Mouse (Mus musculus) embryo, embryonic 11 days (tissue): ENCODE data around the gene Oser1.
A peak's percentile ranks its signal among the peaks of the same experiment; 100 is the strongest.

Experiments used
- DNase-seq: peaks from one replicate; pipeline ENCODE4 v3.0.0-alpha.2; 2015

The Oser1 gene

DNA sequence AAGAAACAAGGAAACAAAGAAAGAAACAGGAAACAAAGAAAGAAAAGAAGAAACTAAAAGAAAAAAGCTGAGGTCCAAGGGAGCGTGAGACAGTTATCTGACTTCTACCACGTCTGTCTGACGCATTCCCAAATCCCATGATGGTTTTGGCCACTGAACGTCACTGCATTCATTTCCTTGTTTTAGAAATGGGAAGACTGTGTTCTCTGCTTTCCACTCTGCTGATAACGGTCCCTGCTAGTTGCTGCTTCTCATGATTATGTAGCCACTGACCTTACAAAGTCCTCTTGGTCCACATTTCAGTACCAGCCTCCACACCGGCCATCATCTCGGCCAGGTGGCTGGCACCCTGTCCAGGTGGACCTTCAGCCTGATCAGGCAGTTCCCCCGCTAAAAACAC lies 25.3 kb downstream of the Oser1 start:
- DNase-seq, result no peak

DNA sequence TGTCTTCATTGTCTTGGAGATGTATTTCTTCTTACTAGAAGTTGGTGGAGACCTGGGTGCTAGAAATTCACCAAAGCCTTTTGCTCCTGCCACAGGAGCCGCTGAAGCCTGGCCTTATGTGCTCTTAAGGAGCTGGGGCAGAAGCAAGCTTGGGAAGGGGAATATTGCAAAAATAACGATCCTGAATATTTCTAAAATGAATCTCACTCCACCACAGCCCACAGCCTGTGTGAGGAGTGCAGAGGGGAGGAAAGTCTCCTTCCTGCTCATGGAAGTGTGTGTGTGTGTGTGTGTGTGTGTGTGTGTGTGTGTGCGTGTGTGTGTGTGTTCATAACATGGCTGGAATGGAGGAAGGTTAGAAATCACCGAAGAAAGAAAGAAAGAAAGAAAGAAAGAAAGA lies 25.7 kb downstream of the Oser1 start:
- no peak for DNase-seq

DNA sequence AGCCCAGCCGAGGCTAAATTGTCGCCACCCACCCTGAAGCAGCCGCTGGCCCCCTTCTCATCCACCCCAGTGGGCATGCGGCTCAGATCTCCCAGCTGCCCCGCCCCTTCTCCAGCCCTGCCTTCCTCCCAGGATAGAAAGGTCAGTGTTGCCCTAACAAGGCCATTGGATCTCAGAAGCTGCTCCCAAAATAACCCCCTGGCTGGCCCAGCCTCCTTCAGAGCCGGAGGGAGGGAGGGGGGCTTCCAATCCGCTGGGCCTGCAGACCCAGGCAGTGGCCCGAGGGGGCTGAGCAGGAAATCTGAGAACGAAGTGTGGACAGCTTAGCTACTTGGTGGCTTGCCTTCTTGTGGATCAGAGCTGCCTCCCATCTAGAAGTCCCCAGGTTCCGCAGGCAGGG lies 26.6 kb downstream of the Oser1 start, which contains the start of gene Jph2:
Jph2 (minus strand) TSS at position 89 of the 400 bp plus-strand sequence.
- peak; percentile 77 for DNase-seq

DNA sequence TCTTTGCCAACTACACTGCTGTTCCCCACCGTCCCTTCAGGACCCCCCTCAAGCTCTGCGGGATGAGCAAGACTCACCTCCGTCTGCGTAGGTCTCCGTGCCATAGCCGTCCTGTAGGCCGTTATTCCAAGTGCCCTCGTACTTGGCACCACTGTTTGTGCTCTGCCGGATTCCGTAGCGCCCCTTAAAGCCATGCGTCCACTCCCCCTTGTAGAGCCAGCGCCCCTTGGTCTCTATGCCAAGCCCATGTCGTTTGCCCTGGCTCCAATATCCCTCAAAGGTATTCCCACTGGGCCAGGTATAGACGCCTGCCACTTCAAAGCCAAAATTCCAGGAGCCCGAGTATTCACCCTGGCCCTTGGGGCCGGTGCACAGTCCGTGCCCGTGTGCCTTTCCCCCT lies 27.4 kb downstream of the Oser1 start:
- DNase-seq, result no peak

DNA sequence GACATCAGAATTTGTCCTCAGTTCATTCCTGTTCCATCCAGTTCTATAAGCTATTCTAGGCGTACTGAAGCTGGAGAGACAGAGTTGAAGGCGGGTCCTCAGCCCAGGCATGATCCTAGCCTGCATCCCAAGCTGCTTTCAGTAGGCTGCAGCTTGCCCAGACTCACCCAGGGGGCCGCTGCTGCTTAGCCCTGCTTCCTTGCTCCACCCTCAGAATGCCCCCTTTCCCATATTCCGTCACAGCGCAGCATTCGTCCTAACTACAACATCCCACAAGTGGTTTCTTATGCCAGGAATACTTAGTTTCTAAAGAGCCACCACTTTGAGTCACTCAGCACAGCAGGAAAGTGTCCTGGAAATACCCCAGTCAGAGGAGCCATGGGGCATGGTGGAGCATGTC lies 29.5 kb downstream of the Oser1 start:
- DNase-seq, result no peak

DNA sequence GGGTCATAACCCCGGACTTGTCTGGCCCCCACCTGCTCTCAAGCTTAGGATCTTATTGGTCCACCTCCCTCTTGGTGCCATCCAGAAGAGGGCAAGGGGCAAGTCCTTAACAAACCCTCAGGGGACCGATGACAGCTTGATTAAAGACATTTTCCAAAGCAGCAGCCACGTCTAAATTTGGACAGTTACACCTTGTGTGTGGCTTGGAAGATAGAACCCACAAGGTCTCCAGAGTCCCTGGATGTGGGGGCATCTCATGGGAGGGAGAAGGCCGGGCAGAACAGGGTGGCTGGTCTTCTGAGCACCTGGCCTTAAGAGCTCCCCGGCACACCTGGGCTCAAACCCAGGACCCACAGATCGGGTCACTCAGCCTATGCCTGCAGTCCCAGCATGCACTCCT lies 30.5 kb downstream of the Oser1 start:
- no peak for DNase-seq

DNA sequence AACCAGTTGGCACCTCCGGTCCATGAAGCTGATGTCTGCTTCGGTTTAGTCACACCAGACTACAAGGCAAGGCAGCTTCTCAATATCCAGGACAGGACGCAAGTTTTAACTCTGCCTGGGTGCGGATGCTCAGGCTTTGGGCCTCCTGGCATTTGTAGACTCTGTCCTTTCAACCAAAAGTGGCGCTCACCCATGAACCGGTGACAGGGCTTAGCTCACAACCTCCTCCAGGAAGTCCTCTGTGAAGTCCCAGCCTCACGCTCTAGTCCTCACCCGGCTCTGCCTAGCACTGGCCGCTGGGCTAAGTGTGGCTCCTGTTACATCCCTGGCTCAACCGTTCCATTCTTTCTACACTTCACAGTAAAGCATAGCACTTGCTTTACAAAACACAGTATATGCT lies 31.3 kb downstream of the Oser1 start:
- DNase-seq, result no peak

DNA sequence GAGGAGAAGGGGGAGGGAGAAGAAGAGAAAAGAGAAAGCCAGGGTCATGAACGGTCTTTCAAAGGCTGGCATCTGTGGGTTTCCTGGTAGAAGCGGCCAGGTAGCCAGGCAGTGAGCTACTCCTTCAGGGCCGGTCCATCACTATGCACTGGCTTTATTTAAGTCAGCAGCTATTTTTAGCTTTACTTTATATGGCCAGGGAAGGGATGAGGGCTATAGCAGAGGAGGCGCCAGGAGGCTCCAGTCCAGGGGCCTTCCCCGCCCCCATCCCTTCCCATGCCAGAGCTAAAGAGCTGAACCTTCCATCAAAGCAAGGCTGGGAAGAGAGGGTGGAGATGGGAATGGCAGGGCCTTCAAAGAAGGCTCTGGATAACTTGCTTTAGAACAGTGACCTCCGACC lies 32.1 kb downstream of the Oser1 start:
- DNase-seq, result no peak

DNA sequence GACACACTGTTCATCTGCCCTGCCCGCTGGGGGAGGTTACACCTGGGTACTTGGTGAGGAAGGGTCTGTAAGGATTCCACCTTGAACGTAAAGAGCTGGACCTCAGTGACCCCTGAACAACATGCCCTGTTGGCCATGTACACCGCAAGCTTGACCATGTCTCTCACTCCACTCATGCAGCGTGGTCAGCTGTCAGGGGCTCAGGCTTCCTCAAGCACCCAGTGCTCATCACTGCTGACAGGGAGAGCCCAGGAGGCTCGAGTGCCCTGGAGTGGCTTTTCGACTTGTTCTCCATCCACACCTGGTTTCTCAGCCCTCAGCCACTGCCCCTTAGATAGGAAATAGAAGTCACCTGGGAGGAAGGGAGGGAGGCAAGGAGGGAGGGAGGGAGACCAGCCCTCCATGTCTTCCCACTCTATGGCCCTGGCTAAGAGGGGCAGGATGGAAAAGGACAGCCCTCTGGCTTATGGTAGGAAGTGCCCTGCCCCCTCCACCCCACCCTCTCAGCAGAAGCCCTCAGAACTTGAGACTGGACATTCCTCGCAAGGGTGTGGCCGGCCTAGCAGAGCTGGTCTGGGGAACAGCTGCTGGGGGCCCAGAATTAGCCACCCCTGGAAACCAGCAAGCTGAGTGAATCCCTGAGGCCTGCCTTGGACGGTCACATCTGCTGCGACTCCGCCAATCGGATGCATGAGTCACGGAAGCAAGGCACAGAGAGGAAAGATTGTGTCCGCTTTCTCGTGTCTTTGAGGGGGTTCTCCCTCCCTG lies 37.9 kb downstream of the Oser1 start:
- DNase-seq, result no peak

DNA sequence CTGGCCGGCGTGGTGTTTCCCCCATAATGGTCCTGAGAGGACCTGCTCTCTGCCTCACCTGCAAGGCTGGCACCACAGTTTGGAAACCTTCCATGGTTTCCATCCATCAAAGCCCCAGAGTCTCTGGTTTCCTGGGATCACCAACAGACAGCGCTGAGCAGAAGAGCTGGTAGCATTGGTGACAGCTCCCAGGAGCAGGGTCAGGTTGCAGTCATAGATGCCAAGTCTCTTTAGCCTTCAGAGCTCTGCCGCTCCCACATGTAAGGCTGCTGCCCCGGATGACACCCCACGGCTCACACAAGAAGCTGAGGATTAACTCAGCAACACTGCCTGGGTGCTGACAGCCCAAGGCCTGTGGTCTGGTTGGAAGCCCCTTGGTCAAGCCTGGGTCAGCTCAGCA lies 39.4 kb downstream of the Oser1 start:
- no peak for DNase-seq

DNA sequence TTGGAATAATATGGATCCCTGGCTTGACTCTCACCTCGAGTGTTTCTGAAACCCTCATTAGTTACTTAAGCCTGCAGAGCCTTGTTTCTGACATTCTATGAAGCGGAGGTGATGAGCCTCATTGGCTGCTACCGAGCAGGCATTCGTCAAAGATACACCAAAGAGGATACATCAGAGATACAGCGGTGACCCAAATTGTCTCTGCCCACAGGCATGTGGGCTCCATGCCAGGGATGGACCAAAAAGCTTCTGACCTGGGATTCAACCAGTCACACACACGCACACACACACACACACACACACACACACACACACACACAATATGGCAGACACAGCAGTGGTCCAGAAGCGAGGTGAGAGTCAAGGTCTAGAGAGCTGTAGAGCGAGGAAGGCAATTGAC lies 43.3 kb downstream of the Oser1 start:
- DNase-seq, result no peak

DNA sequence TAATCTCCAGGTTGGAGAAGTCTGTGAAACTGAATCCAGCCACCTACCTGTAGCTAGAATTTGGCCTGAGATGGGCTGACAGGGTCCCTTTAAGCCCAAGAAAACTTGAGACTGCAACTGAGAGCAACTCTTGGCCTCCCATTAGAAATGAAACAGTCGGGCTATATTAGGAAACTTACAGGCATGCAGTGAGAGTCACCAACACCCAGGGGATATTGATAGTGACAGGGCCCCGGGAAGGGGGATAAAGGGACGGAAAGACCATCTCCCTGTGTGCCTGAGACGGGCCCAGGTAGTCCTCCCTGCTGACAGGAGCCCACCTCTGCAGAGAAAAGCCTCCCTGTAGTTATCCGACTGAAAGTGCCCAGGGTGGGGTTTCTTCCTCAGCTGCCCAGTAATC lies 45.1 kb downstream of the Oser1 start:
- no peak for DNase-seq

DNA sequence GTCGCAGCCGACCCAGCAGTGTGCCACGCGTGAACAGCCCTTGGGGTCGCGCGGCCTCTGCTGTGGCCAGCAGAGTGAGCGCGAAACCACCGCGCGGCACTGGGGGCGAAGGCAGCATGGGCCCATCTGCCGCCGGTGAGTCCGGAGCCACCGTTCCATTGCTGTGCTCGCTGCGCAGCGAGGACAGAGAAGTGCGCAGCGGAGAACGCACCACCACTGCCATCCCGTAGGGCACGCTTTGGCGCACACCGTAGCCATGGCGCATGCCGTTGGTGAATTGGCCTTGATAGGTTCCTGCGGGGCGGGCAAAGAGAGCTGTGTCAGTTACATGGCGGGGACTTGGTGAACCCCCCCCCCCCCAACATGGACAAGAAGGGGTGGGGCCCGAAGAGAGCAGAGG lies 48.4 kb downstream of the Oser1 start:
- no peak for DNase-seq

DNA sequence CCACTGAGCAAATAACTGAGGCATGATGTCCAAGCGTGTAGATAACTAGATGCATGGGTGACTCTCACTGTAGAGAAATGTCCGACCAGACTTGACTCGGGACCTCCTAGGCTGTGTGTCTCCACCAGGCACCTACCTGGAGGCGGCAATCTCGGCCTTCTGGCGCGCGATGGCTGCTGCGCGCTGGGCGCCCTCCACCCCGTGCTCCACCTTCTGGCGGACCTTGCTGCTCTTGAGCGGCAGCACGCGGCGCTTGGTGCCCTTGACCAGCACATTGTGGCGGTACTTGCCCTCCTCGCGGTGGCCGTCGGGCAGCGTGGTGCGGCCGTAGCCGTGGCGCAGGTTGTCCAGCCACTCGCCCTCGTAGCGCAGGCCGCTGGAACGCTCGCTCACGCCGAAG lies 49.0 kb downstream of the Oser1 start:
- no peak for DNase-seq

DNA sequence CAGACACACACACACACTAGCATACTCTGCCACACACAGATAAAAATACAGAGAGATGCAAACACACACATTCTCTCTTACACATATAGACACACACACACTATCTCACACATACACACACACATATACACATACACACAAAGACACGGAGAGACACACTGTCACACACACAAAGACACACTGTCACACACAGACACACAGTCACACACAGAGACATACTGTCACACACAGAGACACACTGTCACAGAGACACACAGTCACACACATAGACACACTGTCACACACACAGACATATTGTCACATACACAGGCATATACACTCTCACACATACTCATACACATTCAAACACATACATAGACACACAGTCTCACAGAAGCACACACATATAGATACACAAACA lies 51.9 kb downstream of the Oser1 start:
- DNase-seq, result no peak

DNA sequence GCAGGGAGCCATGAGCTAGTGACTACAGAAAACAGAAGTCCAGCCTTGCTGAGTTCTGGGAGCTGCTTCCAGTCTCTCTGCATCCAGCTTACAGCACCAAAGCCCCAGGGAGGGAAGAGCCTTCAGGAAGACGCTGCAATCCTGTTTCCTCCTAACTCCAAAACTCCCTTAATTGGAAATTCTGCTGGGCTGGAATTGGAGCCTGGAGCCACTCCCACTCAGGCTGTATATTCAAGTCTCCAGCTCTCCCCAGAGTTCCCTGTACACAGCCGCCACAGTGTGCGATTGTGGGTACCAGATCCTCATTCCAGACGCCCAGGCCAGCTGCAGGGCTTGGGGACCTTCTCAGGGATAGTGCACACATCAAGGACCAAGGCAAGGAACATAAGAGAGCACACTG lies 54.3 kb downstream of the Oser1 start:
- DNase-seq, result no peak

DNA sequence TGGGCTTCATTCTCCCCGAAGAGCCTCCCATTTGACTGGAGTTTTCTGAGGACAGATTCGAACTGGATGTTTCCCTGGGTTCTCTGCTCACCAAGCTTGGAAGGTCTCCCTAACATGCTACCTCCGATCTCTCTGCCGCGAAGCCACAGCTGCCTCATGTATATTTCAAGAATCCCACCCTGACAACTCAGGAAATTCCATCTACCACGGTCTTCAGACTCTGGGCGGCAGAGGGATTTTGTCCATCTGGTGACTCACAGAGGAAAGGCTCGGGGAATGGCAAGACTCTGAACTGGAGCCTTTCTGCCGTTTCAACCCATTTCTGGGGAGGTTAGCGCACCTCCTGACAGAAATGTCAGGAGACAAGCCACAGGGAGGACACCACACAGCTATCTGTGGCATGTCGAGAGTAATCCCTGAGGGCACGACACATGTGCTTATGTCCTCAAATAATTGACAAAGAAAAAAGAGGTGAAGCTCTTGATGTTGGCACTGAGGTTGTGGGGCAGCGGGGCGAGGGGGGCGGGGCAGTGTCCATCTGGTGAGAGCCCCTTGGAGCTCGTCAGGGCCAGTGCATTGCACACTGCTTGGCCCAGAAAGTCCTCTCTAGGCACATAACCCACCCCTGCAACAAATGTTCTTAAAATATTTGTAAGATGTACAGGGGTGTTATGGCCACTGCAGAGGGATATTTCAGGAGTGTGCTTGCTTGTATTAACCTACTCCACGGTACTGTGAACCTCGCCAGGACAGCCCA lies 59.5 kb downstream of the Oser1 start:
- no peak for DNase-seq

DNA sequence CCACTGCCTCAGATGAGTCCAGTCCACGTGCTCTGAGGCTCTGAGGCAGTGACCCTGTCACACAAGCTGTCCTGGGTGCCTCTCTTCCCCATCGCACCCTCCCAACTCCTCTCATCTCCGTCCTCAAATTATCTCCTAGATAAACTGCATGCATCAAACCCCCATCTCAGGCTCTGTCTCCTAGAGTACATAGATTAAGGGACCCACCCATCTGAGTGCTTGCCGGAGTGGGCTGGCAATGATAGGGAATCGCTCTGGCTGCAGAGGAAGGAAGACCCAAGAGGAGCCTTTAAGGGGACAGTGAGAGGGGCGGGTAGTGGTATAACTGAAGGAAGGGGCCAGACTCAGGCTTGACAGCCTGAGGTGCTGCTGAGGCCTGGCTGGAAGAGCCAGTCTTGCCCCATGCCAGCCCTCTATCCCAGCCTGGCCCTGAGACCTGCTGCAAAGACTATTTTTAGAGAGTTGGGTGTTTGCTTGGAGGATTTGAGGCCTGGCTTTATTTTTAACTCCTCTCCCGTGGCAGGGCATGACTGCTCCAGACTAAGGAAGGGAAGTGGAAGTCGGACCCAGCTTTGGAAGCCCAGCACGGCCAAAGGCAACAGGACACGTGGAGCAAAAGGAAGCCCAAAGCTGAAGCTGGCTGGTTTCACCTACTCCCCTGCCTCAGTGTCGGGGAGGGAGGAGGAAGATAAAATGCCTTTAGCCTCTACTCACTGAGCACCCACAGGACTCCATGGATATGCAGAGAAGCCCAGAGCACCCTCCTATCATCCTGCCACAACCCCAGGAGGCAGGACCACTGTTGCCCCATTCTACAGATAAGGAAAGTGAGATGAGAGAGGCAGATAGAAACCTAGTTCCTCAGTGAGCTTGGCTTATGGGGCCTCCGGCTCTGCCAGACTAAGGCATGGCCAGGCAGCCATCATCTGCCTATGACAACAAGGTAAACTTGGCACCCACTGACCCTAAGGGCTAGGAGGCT lies 61.3 kb downstream of the Oser1 start:
- DNase-seq, result no peak

DNA sequence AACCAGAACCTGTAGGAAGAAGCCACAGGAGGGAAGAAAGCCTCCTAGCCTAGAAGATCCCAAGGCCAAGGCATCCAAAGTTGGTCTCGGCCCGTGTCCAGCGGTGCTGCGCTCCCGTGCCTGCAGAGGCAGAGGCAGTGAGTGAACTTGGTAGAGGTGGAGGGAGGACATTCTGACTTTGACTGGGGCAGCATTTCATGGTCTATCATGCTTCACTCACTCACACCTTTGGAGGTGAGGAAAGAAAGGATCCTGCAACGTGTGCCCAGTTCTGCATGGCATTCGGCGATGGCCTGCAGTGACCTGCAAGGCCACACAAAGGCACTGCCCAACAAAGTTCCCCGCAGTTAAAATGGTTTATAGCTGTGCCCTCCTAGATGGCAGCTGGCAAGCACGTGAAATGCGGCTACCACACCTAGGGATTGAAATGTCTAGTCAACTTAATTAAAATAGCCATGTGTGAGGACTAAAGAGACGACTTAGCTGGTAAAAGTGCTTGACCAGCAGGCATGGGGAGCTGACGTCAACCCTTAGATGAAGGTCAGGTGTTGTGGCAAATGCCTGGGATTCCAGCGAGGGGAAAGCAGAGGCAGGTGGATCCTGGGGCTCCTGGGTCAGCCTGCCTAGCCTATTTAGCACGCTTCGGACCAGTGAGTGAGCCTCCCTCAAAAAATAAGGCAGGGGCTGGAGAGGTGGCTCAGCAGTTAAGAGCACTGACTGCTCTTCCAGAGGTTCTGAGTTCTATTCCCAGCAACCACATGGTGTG lies 63.5 kb downstream of the Oser1 start:
- no peak for DNase-seq

DNA sequence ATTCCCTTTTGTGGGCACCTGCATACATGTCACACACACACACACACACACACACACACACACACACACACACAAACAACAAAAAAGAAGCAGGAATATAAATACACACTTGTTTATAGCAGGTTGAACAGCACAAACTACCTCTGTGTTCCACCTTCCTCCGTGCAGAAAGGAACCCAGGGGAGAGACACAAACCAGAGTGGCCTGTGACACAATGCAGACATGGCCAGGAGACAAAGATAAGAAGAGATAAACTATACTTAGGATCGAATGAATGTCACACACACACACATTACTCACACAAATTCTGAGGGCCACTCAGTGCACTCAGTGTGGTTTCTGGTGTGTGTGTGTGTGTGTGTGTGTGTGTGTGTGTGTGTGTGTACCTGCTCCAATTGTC lies 65.2 kb downstream of the Oser1 start:
- no peak for DNase-seq

DNA sequence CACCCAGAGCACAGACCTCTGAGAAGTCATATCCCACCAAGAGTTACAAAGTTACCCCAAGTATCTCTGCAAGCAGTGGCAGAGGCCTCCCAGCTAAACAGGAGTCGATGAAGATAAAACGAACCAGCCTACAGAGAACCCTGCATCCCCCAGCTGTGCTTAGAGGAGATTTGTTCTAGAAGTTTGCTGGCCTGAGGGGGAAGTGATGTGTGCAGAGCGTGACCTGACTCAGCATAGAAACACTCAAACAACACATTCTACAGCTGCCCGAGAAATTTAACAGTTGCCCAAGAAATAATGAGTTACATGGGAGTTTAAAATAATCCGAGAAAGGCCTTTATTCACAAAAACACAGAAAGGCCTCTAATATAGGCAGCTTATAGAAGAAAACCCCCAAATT lies 65.8 kb downstream of the Oser1 start:
- DNase-seq, result no peak

DNA sequence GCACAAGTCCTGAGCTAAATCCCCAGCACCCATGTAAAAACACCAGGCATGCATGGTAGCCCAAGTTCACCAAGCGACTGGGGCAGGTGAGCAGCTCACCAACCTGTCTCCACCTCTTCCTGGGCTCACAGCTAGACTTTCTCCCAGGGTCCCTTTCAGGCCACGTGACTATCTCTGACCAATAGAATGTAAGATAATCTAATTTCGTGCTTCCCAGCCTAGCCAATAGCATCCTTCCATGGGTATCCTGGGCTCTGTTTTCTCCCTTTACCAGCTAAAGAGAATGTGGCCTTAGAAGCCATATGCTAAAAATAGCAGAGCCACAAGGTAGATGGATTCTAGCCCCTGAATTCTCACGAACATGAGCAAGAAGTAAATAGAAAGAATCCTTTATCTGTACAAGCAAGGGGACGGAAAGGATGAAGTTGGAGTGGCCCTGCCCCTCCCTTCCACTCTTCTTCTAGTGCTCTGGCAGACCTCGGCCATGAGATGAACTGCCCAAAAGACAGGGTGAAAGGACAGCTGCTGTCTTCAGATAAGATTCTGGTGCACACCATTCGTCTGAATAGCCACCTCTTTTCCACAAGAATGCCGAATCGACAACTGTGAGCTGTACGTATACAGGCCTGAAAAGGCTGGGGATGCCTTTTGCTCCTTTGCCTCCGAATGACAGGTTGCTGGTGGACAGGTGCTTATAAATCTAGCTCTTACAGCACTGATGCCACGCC lies 68.2 kb downstream of the Oser1 start:
- DNase-seq, result no peak
